Mouse (Mus musculus) liver, adult 2 months (tissue): ENCODE data around the gene Rnf141. TPM values are rescaled to one million over a fixed set of nuclear protein-coding genes. Genes with fewer than 3 reads are reported as not detected.
A peak's percentile ranks its signal among the peaks of the same experiment; 100 is the strongest.

ENCODE experiments used
- DNase-seq: peaks from one replicate; pipeline ENCODE4 v3.0.0-alpha.2; 2011; ENCODE audit warnings: low read depth, low spot score; ENCODE audit errors: extremely low read depth
- H3K27ac ChIP-seq: fragments of 200-500 bp; replicated peaks from 2 replicates; pipeline ENCODE4 v1.5.1; 2012; ENCODE audit warnings: low read depth, mild to moderate bottlenecking, control low read depth, inconsistent platforms, low read length; ENCODE audit not compliant: insufficient read depth
- H3K27me3 ChIP-seq: fragments of 200-500 bp; 2 replicates; pipeline ENCODE4 v1.6.1; 2012; ENCODE audit warnings: mild to moderate bottlenecking, moderate library complexity, low read length, inconsistent platforms; ENCODE audit not compliant: control insufficient read depth, insufficient read depth
- H3K36me3 ChIP-seq: fragments of 200-500 bp; 2 replicates; pipeline ENCODE4 v1.6.1; 2012; ENCODE audit warnings: low read length, inconsistent platforms; ENCODE audit not compliant: control insufficient read depth, insufficient read depth
- H3K4me1 ChIP-seq: fragments of 200-500 bp; 2 replicates; pipeline ENCODE4 v1.6.1; 2011; ENCODE audit warnings: low read length; ENCODE audit not compliant: control insufficient read depth, insufficient read depth
- H3K4me3 ChIP-seq: fragments of 200-500 bp; 2 replicates; pipeline ENCODE4 v1.5.1; 2011; ENCODE audit warnings: low read depth, mild to moderate bottlenecking, control low read depth, low read length, moderate library complexity; ENCODE audit not compliant: insufficient read depth
- H3K79me2 ChIP-seq: fragments of 200-500 bp; 2 replicates; pipeline ENCODE4 v1.6.1; 2012; ENCODE audit warnings: inconsistent platforms, mild to moderate bottlenecking, low read length, moderate library complexity; ENCODE audit not compliant: control insufficient read depth, insufficient read depth
- H3K9ac ChIP-seq: fragments of 200-500 bp; 2 replicates; pipeline ENCODE4 v1.6.1; 2012; ENCODE audit warnings: low read depth, mild to moderate bottlenecking, control low read depth, inconsistent platforms, low read length
- CTCF ChIP-seq: fragments of 200-500 bp; IDR thresholded peaks from 2 replicates; pipeline ENCODE4 v1.5.1; 2011; ENCODE audit warnings: low read depth, low read length, control low read depth
- POLR2A ChIP-seq: fragments of 200-500 bp; IDR thresholded peaks from 2 replicates; pipeline ENCODE4 v1.6.1; 2011; ENCODE audit warnings: low read length, control low read depth; ENCODE audit not compliant: insufficient read depth; ENCODE audit errors: extremely low read depth
- WGBS: fragments of 180-500 bp; shearing (Covaris S2); methylation state at CpG from one replicate; pipeline ENCODE4 v1.1.7; 2018; 5-methylcytosine and 5-hydroxymethylcytosine counted together
- polyA plus RNA-seq: library from polyadenylated mRNA; depleted of rRNA; stranded (reverse); fragments of >200 nt; gene quantifications from 2 replicates; pipeline ENCODE4 v1.2.3, GENCODE M21; 2012
- total RNA-seq: library from RNA; depleted of rRNA; stranded (reverse); fragments of >200 nt; gene quantifications from 2 replicates; pipeline ENCODE4 v1.2.3, GENCODE M21; 2014

The Rnf141 gene
- total and polyA plus RNA-seq, 2 experiments = 20.6 to 63.4 TPM

- no peak for TF ChIP-seq CTCF
- no peak for TF ChIP-seq POLR2A
These were observed 23.2 kb downstream of the Rnf141 start for GRCm38 (mm10) chr7:110821068-110821467.

GRCm38 (mm10) chr7:110818787-110819350, 25.4 kb downstream of the Rnf141 start:
- H3K27ac ChIP-seq = no peak overlapping the region
- 57% methylated on average over 11 of the region's 11 CpGs for WGBS

More at GRCm38 (mm10) chr7:110821068-110821467, 23.2 kb downstream of the Rnf141 start:
- Histone ChIP-seq H3K9ac (no peak overlapping the region), H3K27me3 (no peaks in the 10 kb centered on the region), H3K27ac (no peak overlapping the region), H3K4me3 (no peak overlapping the region), H3K79me2 (no peaks in the 10 kb centered on the region), H3K4me1 (peaks cover 15% of the 10 kb centered on the region), H3K36me3 (peaks cover 4% of the 10 kb centered on the region; the same call in 1 of the 2 replicates)
- DNase-seq = no peak
- 79% methylated on average over 5 of the region's 5 CpGs for whole genome bisulfite sequencing

GRCm38 (mm10) chr7:110818206-110818605, 26.1 kb downstream of the Rnf141 start:
- TF ChIP-seq CTCF = no peak
- TF ChIP-seq POLR2A = no peak
- H3K36me3 ChIP-seq = peaks cover 6% of the 10 kb centered on the region
- H3K4me3 ChIP-seq = no peak overlapping the region
- H3K4me1 ChIP-seq = peaks cover 10% of the 10 kb centered on the region
- no peak overlapping the region for H3K27ac ChIP-seq
- no peaks in the 10 kb centered on the region for H3K27me3 ChIP-seq
- no peak overlapping the region for H3K9ac ChIP-seq
- no peaks in the 10 kb centered on the region for H3K79me2 ChIP-seq
- DNase-seq = peak; percentile 82
- WGBS = 28% methylated on average over 6 of the region's 6 CpGs

More at GRCm38 (mm10) chr7:110818787-110819350, 25.4 kb downstream of the Rnf141 start:
- H3K36me3 ChIP-seq = peaks cover 4% of the 10 kb centered on the region
- DNase-seq = no peak
- H3K79me2 ChIP-seq = no peaks in the 10 kb centered on the region
- no peaks in the 10 kb centered on the region for H3K27me3 ChIP-seq
- no peak overlapping the region for H3K4me3 ChIP-seq
- H3K4me1 ChIP-seq = peaks cover 15% of the 10 kb centered on the region
- TF ChIP-seq POLR2A (no peak), CTCF (no peak)
- no peak overlapping the region for H3K9ac ChIP-seq

- Histone ChIP-seq H3K4me1 (peaks cover 7% of the 10 kb centered on the region; the same call in 1 of the 2 replicates), H3K36me3 (peaks cover 13% of the 10 kb centered on the region), H3K27ac (no peak overlapping the region), H3K79me2 (no peaks in the 10 kb centered on the region), H3K9ac (no peak overlapping the region), H3K27me3 (no peaks in the 10 kb centered on the region), H3K4me3 (no peak overlapping the region)
- WGBS = 67% methylated on average over 5 of the region's 5 CpGs
- peak; percentile 50 for DNase-seq
- no peak for TF ChIP-seq POLR2A
- TF ChIP-seq CTCF = peak; percentile 40
These were observed 28.2 kb downstream of the Rnf141 start for GRCm38 (mm10) chr7:110816037-110816436.

- TF ChIP-seq CTCF = no peak
- TF ChIP-seq POLR2A = no peak
- Histone ChIP-seq H3K9ac (no peak overlapping the region), H3K4me3 (no peak overlapping the region), H3K27me3 (no peaks in the 10 kb centered on the region), H3K4me1 (peaks cover 4% of the 10 kb centered on the region; the same call in 1 of the 2 replicates), H3K27ac (no peak overlapping the region), H3K36me3 (peaks cover 13% of the 10 kb centered on the region), H3K79me2 (no peaks in the 10 kb centered on the region)
- 95% methylated on average over 1 of the region's 1 CpGs for WGBS
- DNase-seq = no peak
These were observed 30.3 kb downstream of the Rnf141 start for GRCm38 (mm10) chr7:110813983-110814382.

GRCm38 (mm10) chr7:110811529-110811928, 32.7 kb downstream of the Rnf141 start:
- no peak overlapping the region for H3K9ac ChIP-seq
- H3K27me3 ChIP-seq = no peaks in the 10 kb centered on the region
- H3K36me3 ChIP-seq = peaks cover 13% of the 10 kb centered on the region
- H3K79me2 ChIP-seq = no peaks in the 10 kb centered on the region
- no peak for TF ChIP-seq CTCF
- TF ChIP-seq POLR2A = no peak
- no peak for DNase-seq
- H3K27ac ChIP-seq = no peak overlapping the region
- H3K4me1 ChIP-seq = no peaks in the 10 kb centered on the region
- WGBS = 87% methylated on average over 5 of the region's 5 CpGs
- H3K4me3 ChIP-seq = no peak overlapping the region
